Comparison of ENCODE assay signal across 14 mouse cellular contexts in the genomic region with DNA sequence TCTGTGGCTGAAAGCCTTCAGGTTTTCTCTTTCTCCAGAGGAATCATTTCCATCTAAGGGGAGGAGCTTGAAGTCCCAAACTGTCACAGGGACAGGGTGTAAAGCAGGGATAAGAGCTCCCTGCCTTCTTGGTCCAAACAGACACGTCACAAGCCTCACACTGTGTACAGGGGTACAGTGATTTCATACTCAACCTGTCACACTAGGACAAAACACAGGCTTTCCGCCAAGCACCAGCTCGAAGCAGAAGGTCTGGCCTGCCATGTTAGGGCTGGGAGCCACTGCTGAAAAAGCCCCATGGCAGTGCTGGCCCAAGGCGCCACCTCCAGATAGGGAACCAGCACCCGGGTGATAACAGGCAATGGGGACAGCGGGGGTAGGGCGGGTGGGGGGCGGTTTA. TPM values are rescaled to one million over a fixed set of nuclear protein-coding genes. Genes with fewer than 3 reads are reported as not detected.
DNase-seq lines count a peak whose midpoint lies in the region; ATAC-seq lines count a peak whose summit lies in the region.
"Had no signal": no experiment of that assay in that cellular context is flagged by ENCODE, and none has a peak within 500 bp of the region (broad histone marks: within the 10 kb centered on the region; RNA-seq: fewer than 3 reads in every experiment).

No protein-coding gene starts in this region.

- H3K79me2 ChIP-seq in macrophage (ENCODE audit: inconsistent target), result peaks cover 97% of the 10 kb centered on the region

- intact Hi-C loops in heart, postnatal 14 days (cut with DNase I), result no loop called here

- H3K9me3 ChIP-seq in heart, embryonic 10.5 days, result no peaks in the 10 kb centered on the region
- no peaks in the 10 kb centered on the region for H3K9me3 ChIP-seq in heart, embryonic 14.5 days (ENCODE audit: control insufficient read depth, low read length)
- no peaks in the 10 kb centered on the region for H3K9me3 ChIP-seq in hindbrain, embryonic 10.5 days
- H3K9me3 ChIP-seq: kidney, embryonic 15.5 days; limb, embryonic 12.5 days had no signal

- H3K27ac ChIP-seq in heart, embryonic 10.5 days, result peak overlapping the region; percentile 31; the same call in 1 of the 2 replicates
- peak overlapping the region; percentile 47 to 53; a peak in 3 of 4 replicates for H3K27ac ChIP-seq in heart, embryonic 14.5 days (replicated peaks in 1 of 2; ENCODE audit: control insufficient read depth in 1 of 2, insufficient read depth in 1 of 2, low read depth in 2 of 2, low read length in 2 of 2)
- peak overlapping the region; percentile 100 for H3K27ac ChIP-seq in macrophage
- H3K27ac ChIP-seq in hindbrain, embryonic 10.5 days, result no peak overlapping the region
- H3K27ac ChIP-seq: limb, embryonic 12.5 days had no signal

- WGBS in heart, embryonic 10.5 days, result 48% methylated on average over 8 of the region's 8 CpGs
- 29% methylated on average over 8 of the region's 8 CpGs for WGBS in heart, embryonic 14.5 days
- WGBS in macrophage (ENCODE audit: missing documents), result 83% methylated on average over 8 of the region's 8 CpGs
- WGBS in hindbrain, embryonic 10.5 days, result 90% methylated on average over 8 of the region's 8 CpGs

- H3K36me3 ChIP-seq in heart, embryonic 10.5 days, result peaks cover 26% of the 10 kb centered on the region; the same call in 1 of the 2 replicates
- H3K36me3 ChIP-seq in heart, embryonic 14.5 days (ENCODE audit: control insufficient read depth, insufficient read depth, low read length), result peaks cover 12% of the 10 kb centered on the region
- peaks cover 19% of the 10 kb centered on the region; the same call in 1 of the 2 replicates for H3K36me3 ChIP-seq in macrophage (ENCODE audit: inconsistent target)
- no peaks in the 10 kb centered on the region for H3K36me3 ChIP-seq in hindbrain, embryonic 10.5 days
- H3K36me3 ChIP-seq: kidney, embryonic 15.5 days; limb, embryonic 12.5 days had no signal

- H3K4me3 ChIP-seq in heart, embryonic 10.5 days, result no peak overlapping the region
- no peak overlapping the region for H3K4me3 ChIP-seq in heart, embryonic 14.5 days (ENCODE audit: control insufficient read depth in 1 of 2, insufficient read depth in 1 of 2, low read depth in 1 of 2, low read length in 2 of 2)
- no peak overlapping the region for H3K4me3 ChIP-seq in macrophage (ENCODE audit: inconsistent target)
- H3K4me3 ChIP-seq in hindbrain, embryonic 10.5 days, result no peak overlapping the region
- H3K4me3 ChIP-seq: kidney, embryonic 15.5 days; limb, embryonic 12.5 days had no signal

- 0 out of 2 replicates have a peak overlapping the region, but pooled peaks have one; percentile 2 for H3K9ac ChIP-seq in heart, embryonic 14.5 days (ENCODE audit: low read length)
- H3K9ac ChIP-seq: kidney, embryonic 15.5 days; limb, embryonic 12.5 days had no signal

- H3K4me2 ChIP-seq in heart, embryonic 14.5 days (ENCODE audit: low read length), result peak overlapping the region; percentile 16; the same call in 1 of the 2 replicates
- H3K4me2 ChIP-seq: kidney, embryonic 15.5 days; limb, embryonic 12.5 days had no signal

- H3K27me3 ChIP-seq in heart, embryonic 10.5 days (ENCODE audit: insufficient read depth, poor library complexity, severe bottlenecking), result no peaks in the 10 kb centered on the region
- H3K27me3 ChIP-seq in heart, embryonic 14.5 days (ENCODE audit: control insufficient read depth, insufficient read depth, low read length), result no peaks in the 10 kb centered on the region
- no peaks in the 10 kb centered on the region for H3K27me3 ChIP-seq in hindbrain, embryonic 10.5 days (ENCODE audit: insufficient read depth, poor library complexity, severe bottlenecking)
- H3K27me3 ChIP-seq: kidney, embryonic 15.5 days; limb, embryonic 12.5 days had no signal

- H3K4me1 ChIP-seq in heart, embryonic 10.5 days, result peaks cover 74% of the 10 kb centered on the region
- peaks cover 16 to 38% of the 10 kb centered on the region in 2 experiments for H3K4me1 ChIP-seq in heart, embryonic 14.5 days (ENCODE audit: control insufficient read depth in 2 of 2, insufficient read depth in 2 of 2, low read length in 2 of 2)
- peaks cover 31% of the 10 kb centered on the region for H3K4me1 ChIP-seq in hindbrain, embryonic 10.5 days (replicated peaks)

- no peak for DNase-seq in heart, embryonic 10.5 days (ENCODE audit: low spot score)
- DNase-seq in heart, postnatal 14 days, result no peak
- peak; percentile 74 for DNase-seq in cerebellum, adult 11 months
- no peak for DNase-seq in gastrocnemius, postnatal 25 days
- no peak for DNase-seq in hindbrain, embryonic 10.5 days (ENCODE audit: low spot score)
- DNase-seq: adrenal gland, postnatal 25 days; gastrocnemius, postnatal 36 days; lung, postnatal 4 days; right cerebral cortex, postnatal 4 days had no signal

- ATAC-seq in heart, embryonic 14.5 days (ENCODE audit: insufficient number of reproducible peaks, insufficient read depth, low FRiP score, low read depth), result 0 out of 2 replicates have a peak, but pooled peaks have one; percentile 20
- ATAC-seq: CD4-positive, CD25-positive, alpha-beta regulatory T cell, adult 4 months had no signal

RNA-seq across cellular contexts. Expression of gene Stab1, which starts 4.4 kb away (rescaled TPM):
- 28.9 and 30.2 TPM in 2 replicates for polyA plus RNA-seq in heart, embryonic 10.5 days (2016; fragmentation: Nextera tagmentation; extraction: Ambion mirVana)
- total RNA-seq in heart, postnatal 14 days (2021), result 10 to 100 TPM; 74.5 to 78.7 TPM
- polyA plus RNA-seq in heart, embryonic 14.5 days (2014; fragmentation: Nextera tagmentation; extraction: Ambion mirVana), result 56.0 and 66.8 TPM in 2 replicates
- total RNA-seq in macrophage (2018; cell fraction: chromatin; rRNA removed), result 1,000 to 10,000 TPM in 23 of 26 experiments, 100 to 1,000 TPM in 3; 175 to 4,782 (median 2,271) TPM
- 100 to 1,000 TPM in 25 of 26 experiments, 10 to 100 TPM in 1; 91.4 to 838 (median 312) TPM for total RNA-seq in macrophage (2018; cell fraction: cytosol; rRNA removed)
- total RNA-seq in macrophage (2018; cell fraction: nucleus; rRNA removed), result 1,000 to 10,000 TPM in 14 of 26 experiments, 100 to 1,000 TPM in 12; 325 to 5,560 (median 1,024) TPM
- polyA plus RNA-seq in macrophage (2018), result 241 to 829 TPM (median 623 TPM) in 3 replicates
- 10 to 100 TPM; 15.8 to 26.6 TPM for total RNA-seq in gastrocnemius, postnatal 25 days (2021)
- 23.0 and 25.7 TPM in 2 replicates for polyA plus RNA-seq in hindbrain, embryonic 10.5 days (2016; fragmentation: Nextera tagmentation; extraction: Ambion mirVana)

RNA-seq across cellular contexts. Expression of gene Nt5dc2, which starts 33.2 kb away (rescaled TPM):
- 422 and 507 TPM in 2 replicates for polyA plus RNA-seq in heart, embryonic 10.5 days (2016; fragmentation: Nextera tagmentation; extraction: Ambion mirVana)
- 10 to 100 TPM; 23.5 to 28.2 TPM for total RNA-seq in heart, postnatal 14 days (2021)
- 329 and 341 TPM in 2 replicates for polyA plus RNA-seq in heart, embryonic 14.5 days (2014; fragmentation: Nextera tagmentation; extraction: Ambion mirVana)
- 10 to 100 TPM in 11 of 26 experiments, 1 to 10 TPM in 15; 1.8 to 37.0 (median 8.3) TPM for total RNA-seq in macrophage (2018; cell fraction: chromatin; rRNA removed)
- total RNA-seq in macrophage (2018; cell fraction: cytosol; rRNA removed), result 100 to 1,000 TPM in 5 of 26 experiments, 10 to 100 TPM in 21; 25.4 to 119 (median 52.7) TPM
- total RNA-seq in macrophage (2018; cell fraction: nucleus; rRNA removed), result 10 to 100 TPM in 21 of 26 experiments, 1 to 10 TPM in 5; 6.5 to 49.6 (median 15.5) TPM
- polyA plus RNA-seq in macrophage (2018), result 64.0 to 97.6 TPM (median 77.4 TPM) in 3 replicates
- 1 to 10 TPM; 2.6 to 4.1 TPM for total RNA-seq in gastrocnemius, postnatal 25 days (2021)
- polyA plus RNA-seq in hindbrain, embryonic 10.5 days (2016; fragmentation: Nextera tagmentation; extraction: Ambion mirVana), result 610 and 619 TPM in 2 replicates
- polyA plus RNA-seq: CD4-positive, CD25-positive, alpha-beta regulatory T cell, adult 4 months had no signal

RNA-seq across cellular contexts. Expression of gene Smim4, which starts 35.3 kb away (rescaled TPM):
- polyA plus RNA-seq in heart, embryonic 10.5 days (2016; fragmentation: Nextera tagmentation; extraction: Ambion mirVana), result 66.2 and 73.3 TPM in 2 replicates
- 10 to 100 TPM; 74.1 to 83.9 TPM for total RNA-seq in heart, postnatal 14 days (2021)
- 98.2 and 107 TPM in 2 replicates for polyA plus RNA-seq in heart, embryonic 14.5 days (2014; fragmentation: Nextera tagmentation; extraction: Ambion mirVana)
- total RNA-seq in macrophage (2018; cell fraction: chromatin; rRNA removed), result 10 to 100 TPM in 5 of 26 experiments, 1 to 10 TPM in 12, under 1 TPM in 1, not detected in 8; 0.82 to 20.9 (median 6.8) TPM
- 10 to 100 TPM; 33.4 to 98.2 (median 47.8) TPM for total RNA-seq in macrophage (2018; cell fraction: cytosol; rRNA removed)
- 10 to 100 TPM in 14 of 26 experiments, 1 to 10 TPM in 12; 2.1 to 47.5 (median 11.1) TPM for total RNA-seq in macrophage (2018; cell fraction: nucleus; rRNA removed)
- polyA plus RNA-seq in macrophage (2018), result 5.9 to 64.8 TPM (median 39.9 TPM) in 3 replicates
- total RNA-seq in gastrocnemius, postnatal 25 days (2021), result 10 to 100 TPM; 37.6 to 43.8 TPM
- polyA plus RNA-seq in hindbrain, embryonic 10.5 days (2016; fragmentation: Nextera tagmentation; extraction: Ambion mirVana), result 67.8 and 74.2 TPM in 2 replicates

RNA-seq across cellular contexts. Expression of gene Tnnc1, which starts 44.0 kb away (rescaled TPM):
- 1,899 and 2,942 TPM in 2 replicates for polyA plus RNA-seq in heart, embryonic 10.5 days (2016; fragmentation: Nextera tagmentation; extraction: Ambion mirVana)
- 1,000 to 10,000 TPM; 4,401 to 4,949 TPM for total RNA-seq in heart, postnatal 14 days (2021)
- 5,119 and 5,195 TPM in 2 replicates for polyA plus RNA-seq in heart, embryonic 14.5 days (2014; fragmentation: Nextera tagmentation; extraction: Ambion mirVana)
- total RNA-seq in macrophage (2018; cell fraction: chromatin; rRNA removed), result 10 to 100 TPM in 1 of 26 experiments, 1 to 10 TPM in 25; 1.2 to 10.1 (median 6.3) TPM
- 1 to 10 TPM in 24 of 26 experiments, under 1 TPM in 2; 0.89 to 3.3 (median 1.7) TPM for total RNA-seq in macrophage (2018; cell fraction: cytosol; rRNA removed)
- total RNA-seq in macrophage (2018; cell fraction: nucleus; rRNA removed), result 10 to 100 TPM in 1 of 26 experiments, 1 to 10 TPM in 23, not detected in 2; 1.5 to 12.4 (median 3.9) TPM
- 0.50 to 1.8 TPM (median 0.95 TPM) in 3 replicates for polyA plus RNA-seq in macrophage (2018)
- 100 to 1,000 TPM; 137 to 627 TPM for total RNA-seq in gastrocnemius, postnatal 25 days (2021)
- 1.5 and 4.3 TPM in 2 replicates for polyA plus RNA-seq in hindbrain, embryonic 10.5 days (2016; fragmentation: Nextera tagmentation; extraction: Ambion mirVana)
- polyA plus RNA-seq: CD4-positive, CD25-positive, alpha-beta regulatory T cell, adult 4 months had no signal

RNA-seq across cellular contexts. Expression of gene Nisch, which starts 52.7 kb away (rescaled TPM):
- 457 and 500 TPM in 2 replicates for polyA plus RNA-seq in heart, embryonic 10.5 days (2016; fragmentation: Nextera tagmentation; extraction: Ambion mirVana)
- 100 to 1,000 TPM; 185 to 197 TPM for total RNA-seq in heart, postnatal 14 days (2021)
- polyA plus RNA-seq in heart, embryonic 14.5 days (2014; fragmentation: Nextera tagmentation; extraction: Ambion mirVana), result 308 and 317 TPM in 2 replicates
- 1,000 to 10,000 TPM in 24 of 26 experiments, 100 to 1,000 TPM in 2; 665 to 2,090 (median 1,583) TPM for total RNA-seq in macrophage (2018; cell fraction: chromatin; rRNA removed)
- total RNA-seq in macrophage (2018; cell fraction: cytosol; rRNA removed), result 100 to 1,000 TPM; 112 to 253 (median 171) TPM
- total RNA-seq in macrophage (2018; cell fraction: nucleus; rRNA removed), result 1,000 to 10,000 TPM in 7 of 26 experiments, 100 to 1,000 TPM in 19; 420 to 1,439 (median 890) TPM
- polyA plus RNA-seq in macrophage (2018), result 163 to 251 TPM (median 201 TPM) in 3 replicates
- 10 to 100 TPM; 63.7 to 67.7 TPM for total RNA-seq in gastrocnemius, postnatal 25 days (2021)
- polyA plus RNA-seq in hindbrain, embryonic 10.5 days (2016; fragmentation: Nextera tagmentation; extraction: Ambion mirVana), result 432 and 459 TPM in 2 replicates
